Mouse (Mus musculus): Measurements from ENCODE around the gene Ddo.

DNA sequence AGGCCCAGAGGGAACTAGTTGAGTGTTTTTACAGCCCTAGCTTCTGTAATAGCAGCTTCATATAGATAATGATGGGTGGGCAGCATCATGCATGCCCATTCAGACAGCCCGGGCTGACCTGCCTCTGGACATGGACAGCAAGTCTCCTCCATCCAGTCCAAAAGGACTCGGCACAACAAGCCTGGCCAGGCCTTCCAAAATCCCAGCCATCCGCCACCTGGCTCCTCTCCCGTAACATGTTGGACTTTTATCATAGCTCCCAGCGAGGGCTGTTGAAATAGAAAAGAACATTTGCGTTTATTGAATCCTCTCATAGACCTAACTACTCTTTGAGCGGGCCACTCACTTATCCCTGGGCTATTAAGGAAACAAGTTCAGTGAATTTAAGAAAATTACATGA lies 12.1 kb downstream of the Ddo start:
- TF ChIP-seq POLR2A (IDR thresholded peaks at IDR 0.05; ENCODE audit: borderline replicate concordance, insufficient read depth, low read length) (no peak), CTCF (IDR thresholded peaks at IDR 0.05; ENCODE audit: borderline replicate concordance, insufficient read depth, low read depth, low read length) (no peak)

Data from cerebellum, adult 2 months (tissue).